Mouse (Mus musculus) bone marrow macrophage, adult 2 months (primary cell): Measurements from ENCODE around the gene Padi2. TPM values are rescaled to one million over a fixed set of nuclear protein-coding genes. Genes with fewer than 3 reads are reported as not detected.

Experiments
- H3K27ac ChIP-seq: 2 replicates; pipeline ENCODE4 v1.5.1; 2012; ENCODE audit warnings: low read depth, low read length; ENCODE audit not compliant: insufficient read depth
- H3K4me1 ChIP-seq: 2 replicates; pipeline ENCODE4 v1.6.1; 2012; ENCODE audit warnings: low read length; ENCODE audit not compliant: control insufficient read depth, insufficient read depth
- H3K4me3 ChIP-seq: 2 replicates; pipeline ENCODE4 v1.5.1; 2012; ENCODE audit warnings: mild to moderate bottlenecking, low read length, moderate library complexity; ENCODE audit not compliant: insufficient read depth
- CTCF ChIP-seq: IDR thresholded peaks from 2 replicates; pipeline ENCODE4 v1.5.1; 2012; ENCODE audit warnings: low read depth, mild to moderate bottlenecking, low read length, moderate library complexity
- POLR2A ChIP-seq: IDR thresholded peaks from 2 replicates; pipeline ENCODE4 v1.6.1; 2012; ENCODE audit warnings: mild to moderate bottlenecking, low read depth, low read length, borderline replicate concordance
- polyA plus RNA-seq: library from polyadenylated mRNA; stranded (reverse); fragments of >200 nt; gene quantifications from 2 replicates; pipeline ENCODE4 v1.2.4, GENCODE M21; 2012; ENCODE audit not compliant: missing spikeins, insufficient read depth, insufficient read length

Padi2 gene
- polyA plus RNA-seq, 1 experiment = 12.2 TPM

GRCm38 (mm10) chr4:140917451-140917850 is 11.3 kb downstream of the Padi2 start:
- TF ChIP-seq POLR2A = no peak
- TF ChIP-seq CTCF = no peak
- Histone ChIP-seq H3K4me3 (no peak overlapping the region), H3K4me1 (peaks cover 7% of the 10 kb centered on the region), H3K27ac (no peak overlapping the region)

GRCm38 (mm10) chr4:140919974-140920836 is 14.1 kb downstream of the Padi2 start:
- H3K4me3 ChIP-seq = no peak overlapping the region
- H3K4me1 ChIP-seq = peaks cover 7% of the 10 kb centered on the region
- no peak overlapping the region for H3K27ac ChIP-seq
- no peak for TF ChIP-seq POLR2A
- TF ChIP-seq CTCF = no peak

GRCm38 (mm10) chr4:140922508-140922907 is 16.4 kb downstream of the Padi2 start:
- no peak overlapping the region for H3K27ac ChIP-seq
- no peak overlapping the region for H3K4me3 ChIP-seq
- peaks cover 7% of the 10 kb centered on the region for H3K4me1 ChIP-seq
- no peak for TF ChIP-seq CTCF
- no peak for TF ChIP-seq POLR2A

GRCm38 (mm10) chr4:140925648-140926047 is 19.5 kb downstream of the Padi2 start:
- no peaks in the 10 kb centered on the region for H3K4me1 ChIP-seq

GRCm38 (mm10) chr4:140928349-140928748 is 22.2 kb downstream of the Padi2 start:
- H3K4me1 ChIP-seq = no peaks in the 10 kb centered on the region
- TF ChIP-seq POLR2A (no peak), CTCF (no peak)
- H3K27ac ChIP-seq = no peak overlapping the region
- H3K4me3 ChIP-seq = no peak overlapping the region

More at GRCm38 (mm10) chr4:140925648-140926047, 19.5 kb downstream of the Padi2 start:
- H3K27ac ChIP-seq = no peak overlapping the region
- no peak overlapping the region for H3K4me3 ChIP-seq
- no peak for TF ChIP-seq POLR2A
- TF ChIP-seq CTCF = no peak

GRCm38 (mm10) chr4:140929745-140930144 is 23.6 kb downstream of the Padi2 start:
- H3K4me3 ChIP-seq = no peak overlapping the region
- no peak overlapping the region for H3K27ac ChIP-seq
- no peaks in the 10 kb centered on the region for H3K4me1 ChIP-seq
- TF ChIP-seq CTCF (no peak), POLR2A (no peak)

- no peak overlapping the region for H3K4me3 ChIP-seq
- TF ChIP-seq CTCF (no peak), POLR2A (no peak)
- no peak overlapping the region for H3K27ac ChIP-seq
- H3K4me1 ChIP-seq = no peaks in the 10 kb centered on the region
Observed at GRCm38 (mm10) chr4:140930900-140931470, 24.8 kb downstream of the Padi2 start.

- H3K4me3 ChIP-seq = no peak overlapping the region
- no peak overlapping the region for H3K27ac ChIP-seq
- no peaks in the 10 kb centered on the region for H3K4me1 ChIP-seq
- TF ChIP-seq POLR2A = no peak
- no peak for TF ChIP-seq CTCF
Observed at GRCm38 (mm10) chr4:140935643-140936042, 29.5 kb downstream of the Padi2 start.

- Histone ChIP-seq H3K4me1 (peaks cover 26% of the 10 kb centered on the region), H3K4me3 (no peak overlapping the region), H3K27ac (peak overlapping the region; percentile 81)
- TF ChIP-seq POLR2A = no peak
Observed at GRCm38 (mm10) chr4:140944356-140944755, 38.2 kb downstream of the Padi2 start.

GRCm38 (mm10) chr4:140944961-140945442 is 38.9 kb downstream of the Padi2 start:
- no peak overlapping the region for H3K4me3 ChIP-seq
- TF ChIP-seq CTCF = no peak
- no peak for TF ChIP-seq POLR2A
- H3K27ac ChIP-seq = peak overlapping the region; percentile 81
- peaks cover 26% of the 10 kb centered on the region for H3K4me1 ChIP-seq
